Mouse (Mus musculus): ENCODE data around the gene Zfp870.
A peak's percentile ranks its signal among the peaks of the same experiment; 100 is the strongest.
"Not testable (repeated sequence)": the region's sequence is repeated elsewhere in the genome, so short reads cannot be mapped to it uniquely, and the experiment has no call there.

Gene Zfp870

DNA sequence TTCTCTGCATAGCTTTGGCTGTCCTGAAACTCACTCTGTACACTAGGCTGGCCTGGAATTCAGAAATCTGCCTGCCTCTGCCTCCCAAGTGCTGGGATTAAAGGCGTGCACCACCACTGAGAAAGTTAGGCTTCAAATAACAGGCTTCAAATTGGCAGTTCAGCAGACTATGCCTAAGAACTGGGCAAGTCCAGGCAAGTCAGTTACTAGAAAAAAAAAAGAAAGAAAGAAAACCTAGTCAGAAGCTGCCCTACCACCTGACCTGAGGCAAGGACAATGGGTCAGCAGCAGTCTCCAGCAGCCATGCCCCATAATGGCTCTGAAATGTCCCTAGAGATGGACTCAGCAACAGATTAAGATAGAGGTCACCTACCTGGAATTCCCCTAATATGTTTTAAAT is 20.0 kb downstream of the Zfp870 start:
- DNase-seq (ENCODE audit: extremely low spot score), result no peak

DNA sequence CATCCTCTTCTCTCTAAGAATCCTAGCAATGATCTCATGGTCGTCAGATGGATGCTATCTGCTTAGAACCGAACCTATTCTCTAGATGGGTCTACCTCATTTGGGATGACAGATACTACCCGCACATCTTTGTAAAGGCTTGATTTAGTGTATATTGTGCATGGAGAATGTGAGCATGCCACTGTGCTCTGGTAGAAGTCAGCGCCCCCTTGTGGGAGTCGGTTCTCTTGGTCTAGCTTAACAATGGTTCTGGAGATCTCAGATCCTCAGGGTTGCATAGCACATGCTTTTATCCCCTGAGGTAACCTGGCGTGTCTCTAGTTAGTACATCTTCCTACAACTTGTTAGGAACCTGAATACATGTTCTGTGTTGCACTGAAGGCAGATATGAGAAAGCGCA is 24.2 kb downstream of the Zfp870 start:
- DNase-seq (ENCODE audit: extremely low spot score), result not testable (repeated sequence)

DNA sequence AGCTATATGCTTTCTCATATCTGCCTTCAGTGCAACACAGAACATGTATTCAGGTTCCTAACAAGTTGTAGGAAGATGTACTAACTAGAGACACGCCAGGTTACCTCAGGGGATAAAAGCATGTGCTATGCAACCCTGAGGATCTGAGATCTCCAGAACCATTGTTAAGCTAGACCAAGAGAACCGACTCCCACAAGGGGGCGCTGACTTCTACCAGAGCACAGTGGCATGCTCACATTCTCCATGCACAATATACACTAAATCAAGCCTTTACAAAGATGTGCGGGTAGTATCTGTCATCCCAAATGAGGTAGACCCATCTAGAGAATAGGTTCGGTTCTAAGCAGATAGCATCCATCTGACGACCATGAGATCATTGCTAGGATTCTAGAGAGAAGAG is 34.7 kb downstream of the Zfp870 start:
- not testable (repeated sequence) for DNase-seq (ENCODE audit: extremely low spot score)

DNA sequence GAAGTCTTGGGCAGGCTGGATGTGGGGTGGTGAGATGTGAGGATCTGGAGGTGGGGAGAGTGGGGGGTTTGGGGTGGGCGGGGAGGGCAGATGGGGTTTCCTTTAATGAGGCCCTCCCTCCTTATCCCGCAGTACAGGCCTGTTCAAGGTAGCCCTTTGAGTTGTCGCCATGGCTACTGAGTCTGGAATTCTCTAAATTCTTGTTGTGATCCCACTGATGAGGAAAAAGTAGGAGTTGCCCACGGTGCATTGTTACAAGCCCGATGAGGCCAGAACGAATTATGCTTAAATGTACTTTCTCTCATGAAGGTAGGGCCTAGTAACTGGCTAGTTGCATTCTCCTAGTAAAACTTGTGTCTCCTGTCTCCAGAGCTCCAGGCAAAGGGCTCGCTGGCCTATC is 39.9 kb downstream of the Zfp870 start:
- peak; percentile 25 for DNase-seq (ENCODE audit: extremely low spot score)

DNA sequence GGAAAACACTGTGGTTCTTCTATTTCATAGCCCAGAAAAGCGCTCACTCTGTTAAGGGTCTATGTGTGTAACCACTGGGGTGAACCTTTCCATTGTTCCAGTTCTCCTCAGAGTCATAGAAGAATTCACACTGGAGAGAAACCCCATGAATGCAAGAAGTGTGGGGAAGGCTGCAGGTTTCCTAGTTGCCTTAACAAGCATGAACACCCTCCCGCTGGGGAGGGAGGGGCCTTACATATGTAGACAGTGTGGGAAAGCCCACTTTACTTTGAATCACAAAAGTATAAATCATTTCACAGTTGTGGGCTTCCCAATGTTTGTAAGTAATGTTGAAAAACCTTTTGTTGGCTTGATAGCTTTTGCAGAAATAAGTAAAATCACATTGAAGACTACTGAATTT is 50.1 kb downstream of the Zfp870 start:
- DNase-seq (ENCODE audit: extremely low spot score), result peak; percentile 1

DNA sequence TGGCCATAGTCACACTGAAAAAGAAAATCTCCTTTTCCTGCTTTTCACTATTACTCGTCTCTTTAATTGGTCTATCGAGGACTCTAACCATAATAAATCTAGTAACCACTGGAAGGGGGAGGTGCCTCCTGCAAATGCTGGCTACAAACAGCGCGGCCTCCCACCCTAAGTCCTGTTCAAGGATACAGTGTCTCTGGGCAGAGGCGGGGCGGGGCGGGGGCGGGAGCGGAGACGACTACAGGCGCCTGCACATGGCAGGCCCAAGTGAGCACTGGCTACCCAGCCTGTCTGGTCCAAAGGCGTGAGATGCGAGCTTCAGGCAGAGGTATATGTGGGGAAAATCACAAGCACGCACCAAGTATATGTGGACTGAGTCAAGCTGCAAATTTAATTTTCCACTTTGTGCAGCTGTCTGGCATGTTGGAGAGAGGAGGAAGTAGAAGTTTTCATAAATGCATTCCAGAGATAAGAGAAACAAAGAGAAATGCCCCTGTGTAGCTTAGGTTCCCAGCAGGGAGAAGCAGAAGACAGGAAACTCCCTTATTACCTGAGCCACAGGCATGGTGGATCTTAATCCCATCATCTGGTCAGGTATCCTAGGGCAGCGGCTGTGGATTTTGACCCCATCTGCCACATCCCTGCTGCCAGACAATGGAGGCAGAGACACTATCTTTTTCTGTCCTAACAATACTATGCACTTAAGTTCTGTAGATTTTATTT is 52.2 kb downstream of the Zfp870 start:
- DNase-seq (ENCODE audit: extremely low spot score), result peak; percentile 11

DNA sequence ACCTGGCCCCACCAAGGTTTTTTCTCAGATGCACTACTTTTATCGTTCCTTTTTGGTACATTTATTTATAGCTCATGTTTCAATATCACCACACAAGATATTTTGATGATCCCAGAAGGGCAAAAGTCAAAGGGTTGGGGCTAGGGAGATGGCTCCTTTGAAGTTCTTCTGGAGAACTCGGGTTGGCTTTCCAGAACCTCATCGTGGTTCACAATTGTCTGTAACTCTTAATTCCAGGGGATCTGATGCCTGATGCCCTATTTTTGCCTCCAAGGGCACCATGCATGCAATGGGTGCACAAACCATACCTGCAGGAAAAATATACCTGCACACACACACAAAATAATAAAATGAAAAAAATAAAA is 61.0 kb downstream of the Zfp870 start:
- no peak for DNase-seq (ENCODE audit: extremely low spot score)

DNA sequence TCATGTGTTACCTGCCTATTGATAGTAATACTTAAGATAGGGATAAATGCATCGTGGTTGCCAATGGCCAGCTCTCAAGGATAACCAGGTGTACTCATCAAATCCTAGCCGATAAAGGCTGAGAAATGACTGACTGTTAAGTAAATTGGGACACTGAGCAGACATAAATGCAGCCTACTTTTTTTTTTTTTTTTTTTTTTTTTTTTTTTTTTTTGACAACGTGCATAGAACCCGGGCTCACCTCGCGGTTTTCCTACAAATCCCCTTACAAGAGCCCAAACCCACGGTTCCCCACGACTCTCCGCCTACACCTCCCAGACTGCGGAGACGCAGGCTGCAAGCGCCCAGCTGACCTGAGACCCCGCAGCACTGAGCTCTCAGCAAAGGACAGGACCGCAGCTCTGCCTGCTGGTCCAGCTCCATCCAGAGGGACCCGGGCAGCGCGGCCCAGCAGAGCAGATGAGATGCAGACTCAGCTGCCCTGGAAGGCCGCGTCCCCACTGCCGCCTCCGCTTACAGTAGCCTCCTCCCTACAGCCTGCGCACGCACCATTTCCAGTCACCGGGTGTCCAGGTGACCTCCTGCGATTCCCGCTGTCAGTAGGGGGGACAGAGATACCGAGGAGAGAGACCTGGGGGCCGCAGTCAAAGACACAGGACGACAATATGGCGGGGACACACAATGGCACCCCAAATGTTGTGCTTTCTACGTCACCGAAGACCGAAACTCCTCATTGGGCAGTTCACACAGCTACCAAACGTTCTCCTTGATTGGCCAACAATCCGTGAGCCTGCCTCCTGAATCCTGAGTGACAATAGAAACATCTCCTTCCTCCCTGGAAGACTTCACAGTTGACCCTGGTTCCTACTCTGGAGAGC is 61.7 kb downstream of the Zfp870 start, which contains the start of gene Zfp799:
Zfp799 (minus strand) TSS at position 722 of the 878 bp plus-strand sequence.
- DNase-seq (ENCODE audit: extremely low spot score), result peak; percentile 85

Data from embryo, embryonic 9.5 days (tissue).